Comparison of ENCODE assay signal across 30 mouse cellular contexts in genomic region chr7:37305463-37305862, GRCm38 (mm10).
DNase-seq lines count a peak whose midpoint lies in the region; ATAC-seq lines count a peak whose summit lies in the region.
"Had no signal": no experiment of that assay in that cellular context is flagged by ENCODE, and none has a peak within 500 bp of the region (broad histone marks: within the 10 kb centered on the region; RNA-seq: fewer than 3 reads in every experiment).

No protein-coding gene starts in this region.

- ATAC-seq in heart, embryonic 14.5 days (ENCODE audit: insufficient number of reproducible peaks, insufficient read depth, low FRiP score, low read depth): no peak
- ATAC-seq: forebrain, embryonic 14.5 days; intestine, postnatal 0 days; liver, embryonic 12.5 days; liver, postnatal 0 days had no signal

- intact Hi-C loops in heart, postnatal 10 days (cut with DNase I): no loop called here

- no peaks in the 10 kb centered on the region for H3K9me3 ChIP-seq in heart, embryonic 14.5 days (ENCODE audit: control insufficient read depth, low read length)
- H3K9me3 ChIP-seq: embryonic facial prominence, embryonic 12.5 days; liver, embryonic 12.5 days; midbrain, embryonic 12.5 days; neural tube, embryonic 12.5 days had no signal

- no peaks in the 10 kb centered on the region for H3K27me3 ChIP-seq in heart, embryonic 14.5 days (ENCODE audit: control insufficient read depth, insufficient read depth, low read length)
- H3K27me3 ChIP-seq: embryonic facial prominence, embryonic 12.5 days; liver, embryonic 12.5 days; megakaryocyte, embryonic 14.5 days; midbrain, embryonic 12.5 days; neural tube, embryonic 12.5 days had no signal

- no peak overlapping the region for H3K9ac ChIP-seq in heart, embryonic 14.5 days (ENCODE audit: low read length)
- H3K9ac ChIP-seq: embryonic facial prominence, embryonic 12.5 days; hindbrain, embryonic 14.5 days; liver, embryonic 12.5 days; liver, postnatal 0 days; midbrain, embryonic 12.5 days; neural tube, embryonic 12.5 days had no signal

- peaks cover 0 to 2% of the 10 kb centered on the region in 2 experiments; a peak in 3 of 4 replicates for H3K4me1 ChIP-seq in heart, embryonic 14.5 days (ENCODE audit: control insufficient read depth in 2 of 2, insufficient read depth in 2 of 2, low read length in 2 of 2)
- H3K4me1 ChIP-seq: embryonic facial prominence, embryonic 12.5 days; liver, embryonic 12.5 days; megakaryocyte, embryonic 14.5 days; midbrain, embryonic 12.5 days; neural tube, embryonic 12.5 days had no signal

- H3K4me2 ChIP-seq in heart, embryonic 14.5 days (ENCODE audit: low read length): peak overlapping the region; percentile 31; the same call in 1 of the 2 replicates
- H3K4me2 ChIP-seq: embryonic facial prominence, embryonic 12.5 days; hindbrain, embryonic 14.5 days; liver, embryonic 12.5 days; midbrain, embryonic 12.5 days; neural tube, embryonic 12.5 days had no signal

- 34% methylated on average over 9 of the region's 9 CpGs for WGBS in heart, embryonic 14.5 days

- 0 out of 4 replicates have a peak overlapping the region, but pooled peaks of 1 of the 2 experiments have one; percentile 16 for H3K27ac ChIP-seq in heart, embryonic 14.5 days (replicated peaks in 1 of 2; ENCODE audit: control insufficient read depth in 1 of 2, insufficient read depth in 1 of 2, low read depth in 2 of 2, low read length in 2 of 2)
- H3K27ac ChIP-seq: embryonic facial prominence, embryonic 12.5 days; gastrocnemius, adult 2 months; hindbrain, embryonic 14.5 days; liver, embryonic 12.5 days; midbrain, embryonic 12.5 days; neural tube, embryonic 12.5 days had no signal

- no peaks in the 10 kb centered on the region for H3K36me3 ChIP-seq in heart, embryonic 14.5 days (ENCODE audit: control insufficient read depth, insufficient read depth, low read length)
- H3K36me3 ChIP-seq: embryonic facial prominence, embryonic 12.5 days; liver, embryonic 12.5 days; midbrain, embryonic 12.5 days; neural tube, embryonic 12.5 days had no signal

- no peak overlapping the region for H3K4me3 ChIP-seq in heart, embryonic 14.5 days (ENCODE audit: control insufficient read depth in 1 of 2, insufficient read depth in 1 of 2, low read depth in 1 of 2, low read length in 2 of 2)
- H3K4me3 ChIP-seq: embryonic facial prominence, embryonic 12.5 days; gastrocnemius, adult 2 months; liver, embryonic 12.5 days; megakaryocyte, embryonic 14.5 days; midbrain, embryonic 12.5 days; myocyte; neural tube, embryonic 12.5 days had no signal

- no peak for DNase-seq in heart, postnatal 10 days
- peak; percentile 16 for DNase-seq in layer of hippocampus, adult 11-12 months (ENCODE audit: low spot score)
- no peak for DNase-seq in layer of hippocampus, postnatal 14 days (ENCODE audit: low spot score in 2 of 2)
- peak; percentile 16 for DNase-seq in R1 (ENCODE audit: low read depth, low spot score)
- DNase-seq in telencephalon, adult 2 months (ENCODE audit: low read depth, low spot score): peak; percentile 22
- DNase-seq: adrenal gland, postnatal 10 days; B cell, adult 2 months; cerebellum, adult 11-12 months; cerebellum, adult 9-11 months; embryo, embryonic 11 days; gastrocnemius, adult 2 months; gastrocnemius, postnatal 36 days; heart, adult 18-20 months; kidney, adult 9 months; kidney, postnatal 36 days; left cerebral cortex, postnatal 4 days; liver, postnatal 0 days; lung, postnatal 36 days; right cerebral cortex, adult 18-20 months; thymus, postnatal 4 days had no signal

Comparison
In these comparisons a context has a peak if more than half of its experiments do, and no peak if none do; other contexts are left out.
1. DNase-seq: peak in layer of hippocampus, adult 11-12 months (single experiment), R1 (single experiment) and telencephalon, adult 2 months (single experiment); none in heart, postnatal 10 days (0 of 2) and layer of hippocampus, postnatal 14 days (0 of 2).